Mouse (Mus musculus) lung, postnatal 0 days (tissue): ENCODE measurements around the gene Arl5c. TPM values are rescaled to one million over a fixed set of nuclear protein-coding genes. Genes with fewer than 3 reads are reported as not detected.

Source experiments
- ATAC-seq: fragments of 200-750 bp; cut with Nextera tagmentation; 2 replicates; pipeline ENCODE4 v1.8.0; 2017; ENCODE audit warnings: moderate library complexity
- DNase-seq: peaks from one replicate; pipeline ENCODE4 v3.0.0-alpha.2; 2016; ENCODE audit warnings: low spot score
- H3K27ac ChIP-seq: fragments of 300-500 bp; sonication (generic); 2 replicates; pipeline ENCODE4 v1.5.1; 2014; ENCODE audit warnings: antibody characterized with exemption, mild to moderate bottlenecking, low read length, mixed read lengths
- H3K27me3 ChIP-seq: fragments of 300-500 bp; sonication (generic); replicated peaks from 2 replicates; pipeline ENCODE4 v1.6.1; 2014; ENCODE audit warnings: low read length, mixed read lengths; ENCODE audit not compliant: insufficient read depth
- H3K36me3 ChIP-seq: fragments of 300-500 bp; sonication (generic); 2 replicates; pipeline ENCODE4 v1.6.1; 2014; ENCODE audit warnings: low read length, mixed read lengths; ENCODE audit not compliant: insufficient read depth
- H3K4me1 ChIP-seq: fragments of 300-500 bp; sonication (generic); 2 replicates; pipeline ENCODE4 v1.6.1; 2014; ENCODE audit warnings: antibody characterized with exemption, low read depth, low read length, mixed read lengths; ENCODE audit not compliant: insufficient read depth
- H3K4me2 ChIP-seq: fragments of 300-500 bp; sonication (generic); replicated peaks from 2 replicates; pipeline ENCODE4 v1.6.1; 2014; ENCODE audit warnings: low read depth, mild to moderate bottlenecking, low read length, moderate library complexity, mixed read lengths
- H3K4me3 ChIP-seq: fragments of 300-500 bp; sonication (generic); 2 replicates; pipeline ENCODE4 v1.5.1; 2014; ENCODE audit warnings: low read depth, low read length
- H3K9ac ChIP-seq: fragments of 300-500 bp; sonication (generic); replicated peaks from 2 replicates; pipeline ENCODE4 v1.6.1; 2014; ENCODE audit warnings: low read depth, mild to moderate bottlenecking
- H3K9me3 ChIP-seq: fragments of 300-500 bp; sonication (generic); 2 replicates; pipeline ENCODE4 v1.6.1; 2016; ENCODE audit warnings: low read length, mixed read lengths
- CTCF ChIP-seq: IDR thresholded peaks from 2 replicates; pipeline ENCODE4 v1.5.1; 2016; ENCODE audit warnings: antibody characterized with exemption, mild to moderate bottlenecking
- EP300 ChIP-seq: IDR thresholded peaks from 2 replicates; pipeline ENCODE4 v1.6.1; 2016; ENCODE audit warnings: antibody characterized with exemption, mild to moderate bottlenecking, control low read depth
- WGBS: fragments of 180-500 bp; shearing (Covaris S2); extraction: QIAGEN DNeasy Blood & Tissue Kit; methylation state at CpG from one replicate; pipeline ENCODE4 v1.1.7; 2014; 5-methylcytosine and 5-hydroxymethylcytosine counted together
- microRNA-seq: library from miRNA; unstranded; fragments of <30 nt; microRNA quantifications from one replicate; pipeline ENCODE4, GENCODE M21; 2016
- polyA plus RNA-seq: library from polyadenylated mRNA; unstranded; fragments of >200 nt; fragmentation: Nextera tagmentation; extraction: Ambion mirVana; gene quantifications from 2 replicates; pipeline ENCODE4 v1.2.1, GENCODE M21; 2015

Gene Arl5c
- polyA plus RNA-seq, 1 experiment from 2014 or later: 4.6 TPM

GRCm38 (mm10) chr11:97945031-97945430 lies 51.0 kb downstream of the Arl5c start:
- Histone ChIP-seq H3K36me3 (no peaks in the 10 kb centered on the region), H3K27me3 (no peaks in the 10 kb centered on the region), H3K9me3 (no peaks in the 10 kb centered on the region), H3K9ac (no peak overlapping the region), H3K4me1 (no peaks in the 10 kb centered on the region), H3K4me2 (no peak overlapping the region), H3K27ac (no peak overlapping the region), H3K4me3 (no peak overlapping the region)
- ATAC-seq (no peak), DNase-seq (no peak)
- no peak for TF ChIP-seq CTCF
- WGBS: 79% methylated on average over 10 of the region's 10 CpGs

GRCm38 (mm10) chr11:97943256-97943655 lies 52.7 kb downstream of the Arl5c start:
- WGBS: 73% methylated on average over 5 of the region's 5 CpGs

GRCm38 (mm10) chr11:97942420-97943111 lies 53.4 kb downstream of the Arl5c start:
- H3K9me3 ChIP-seq: no peaks in the 10 kb centered on the region
- H3K27ac ChIP-seq: no peak overlapping the region
- H3K36me3 ChIP-seq: no peaks in the 10 kb centered on the region
- H3K4me2 ChIP-seq: no peak overlapping the region
- H3K27me3 ChIP-seq: no peaks in the 10 kb centered on the region
- ATAC-seq (no peak), DNase-seq (no peak)
- no peak overlapping the region for H3K9ac ChIP-seq
- no peaks in the 10 kb centered on the region for H3K4me1 ChIP-seq
- no peak overlapping the region for H3K4me3 ChIP-seq
- WGBS: 76% methylated on average over 15 of the region's 15 CpGs
- TF ChIP-seq EP300 (no peak), CTCF (no peak)

More at GRCm38 (mm10) chr11:97943256-97943655, 52.7 kb downstream of the Arl5c start:
- H3K9me3 ChIP-seq: no peaks in the 10 kb centered on the region
- H3K4me1 ChIP-seq: no peaks in the 10 kb centered on the region
- no peaks in the 10 kb centered on the region for H3K36me3 ChIP-seq
- no peak overlapping the region for H3K9ac ChIP-seq
- H3K4me3 ChIP-seq: no peak overlapping the region
- TF ChIP-seq CTCF (no peak), EP300 (no peak)
- no peak overlapping the region for H3K4me2 ChIP-seq
- no peaks in the 10 kb centered on the region for H3K27me3 ChIP-seq
- no peak for ATAC-seq
- DNase-seq: no peak
- no peak overlapping the region for H3K27ac ChIP-seq

Small RNAs within 50 kb of the gene (microRNA-seq; reads per million reads assigned to microRNA genes)
- gene Gm22461: not detected
- not detected for gene Gm27597

Other genes starting within 250 kb of the Arl5c start
- 12.7 and 13.2 TPM in 2 replicates for gene Cwc25, start 229.6 kb downstream of the Arl5c start, polyA plus RNA-seq
- gene 1700001P01Rik, start 220.3 kb downstream of the Arl5c start, polyA plus RNA-seq: not detected in 2 replicates
- 464 and 478 TPM in 2 replicates for gene Rpl23, start 213.7 kb downstream of the Arl5c start, polyA plus RNA-seq
- gene Lasp1, start 197.2 kb downstream of the Arl5c start, polyA plus RNA-seq: 96.4 and 107 TPM in 2 replicates
- gene B230217C12Rik, start 155.4 kb downstream of the Arl5c start, polyA plus RNA-seq: 1.3 and 1.5 TPM in 2 replicates
- gene Fbxo47, start 112.0 kb downstream of the Arl5c start, polyA plus RNA-seq: 0.08 and 0.29 TPM in 2 replicates
- 1.7 TPM in 2 replicates for gene Plxdc1, start 9.7 kb downstream of the Arl5c start, polyA plus RNA-seq
- gene Cacnb1, start 26.9 kb upstream of the Arl5c start, polyA plus RNA-seq: 3.5 and 4.0 TPM in 2 replicates
- gene Rpl19, start 30.5 kb upstream of the Arl5c start, polyA plus RNA-seq: 750 and 817 TPM in 2 replicates
- 0.10 and 0.11 TPM in 2 replicates for gene Stac2, start 57.3 kb upstream of the Arl5c start, polyA plus RNA-seq
- 12.8 and 13.0 TPM in 2 replicates for gene Fbxl20, start 154.2 kb upstream of the Arl5c start, polyA plus RNA-seq
- 32.2 and 34.1 TPM in 2 replicates for gene Med1, start 197.1 kb upstream of the Arl5c start, polyA plus RNA-seq
- 6.7 and 8.3 TPM in 2 replicates for gene Cdk12, start 206.9 kb upstream of the Arl5c start, polyA plus RNA-seq